Mouse (Mus musculus): ENCODE results near the gene Sema7a. TPM values are rescaled to one million over a fixed set of nuclear protein-coding genes. Genes with fewer than 3 reads are reported as not detected.

The Sema7a gene
- polyA plus RNA-seq, 1 experiment = 37.9 TPM

DNA sequence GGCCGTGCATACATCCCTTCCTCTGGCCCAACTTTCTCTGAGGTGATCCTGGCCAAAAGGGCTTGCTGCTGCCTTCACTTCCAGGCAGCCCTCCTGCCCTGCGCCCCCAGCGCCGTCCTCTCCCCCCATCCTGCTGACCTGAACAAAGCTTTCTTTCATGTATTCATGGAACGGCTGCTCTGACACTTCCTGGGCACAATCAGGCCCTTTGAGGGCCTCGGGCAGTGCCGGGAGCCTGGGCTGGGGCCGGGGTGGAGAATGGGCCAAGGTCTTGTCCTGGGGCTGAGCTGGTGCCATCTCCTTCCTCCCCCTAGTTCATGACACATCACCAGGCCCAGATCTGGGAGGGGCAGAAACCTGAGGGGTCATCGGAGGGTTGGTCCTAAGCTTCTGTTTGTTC lies 10.6 kb downstream of the Sema7a start:
- peak; percentile 47 for DNase-seq (ENCODE audit: low read depth)
- TF ChIP-seq POLR2A (IDR thresholded peaks at IDR 0.05; ENCODE audit: borderline replicate concordance, extremely low read depth, insufficient read depth, insufficient read length, poor library complexity, severe bottlenecking) = no peak
- TF ChIP-seq CTCF (IDR thresholded peaks at IDR 0.05; ENCODE audit: borderline replicate concordance, extremely low read depth, insufficient read depth, insufficient read length) = no peak

- TF ChIP-seq POLR2A (IDR thresholded peaks at IDR 0.05; ENCODE audit: borderline replicate concordance, extremely low read depth, insufficient read depth, insufficient read length, poor library complexity, severe bottlenecking) (no peak), CTCF (IDR thresholded peaks at IDR 0.05; ENCODE audit: borderline replicate concordance, extremely low read depth, insufficient read depth, insufficient read length) (no peak)
- no peak for DNase-seq (ENCODE audit: low read depth)
These were observed 12.1 kb downstream of the Sema7a start for GRCm38 (mm10) chr9:57951993-57952392.

DNA sequence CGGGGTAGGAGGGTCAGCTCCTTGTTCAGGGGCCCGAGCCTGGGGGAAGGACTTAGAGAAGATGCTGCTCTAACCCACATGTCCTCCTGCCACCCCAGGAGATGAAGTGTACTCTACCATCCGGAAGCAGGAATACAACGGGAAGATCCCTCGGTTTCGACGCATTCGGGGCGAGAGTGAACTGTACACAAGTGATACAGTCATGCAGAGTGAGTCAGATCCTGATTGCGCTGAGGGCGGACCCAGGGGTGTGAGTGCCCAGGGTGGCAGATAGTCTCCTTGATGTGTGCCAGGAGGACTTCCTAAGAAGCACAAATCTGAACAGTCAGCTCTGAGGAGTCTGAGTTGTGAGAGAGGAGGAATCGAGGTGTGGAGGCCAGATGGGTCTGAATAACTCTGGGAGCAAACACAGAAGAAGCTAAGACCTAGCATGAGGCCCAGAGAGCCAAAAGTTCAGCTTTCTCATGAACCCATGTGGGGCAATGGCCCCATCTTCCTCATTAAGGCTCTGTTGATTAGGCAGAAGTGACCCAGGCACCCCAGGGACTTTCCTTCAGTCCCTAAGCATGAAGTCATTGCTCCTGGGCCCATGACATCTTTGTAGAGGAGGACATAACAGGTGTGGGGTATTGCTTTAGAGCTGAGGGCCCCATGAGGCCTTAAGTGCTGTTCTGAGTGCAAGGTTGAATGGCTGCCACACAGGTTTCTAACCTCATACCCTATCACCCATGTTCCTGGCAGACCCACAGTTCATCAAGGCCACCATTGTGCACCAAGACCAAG lies 15.2 kb downstream of the Sema7a start:
- TF ChIP-seq CTCF (IDR thresholded peaks at IDR 0.05; ENCODE audit: borderline replicate concordance, extremely low read depth, insufficient read depth, insufficient read length) (no peak), POLR2A (IDR thresholded peaks at IDR 0.05; ENCODE audit: borderline replicate concordance, extremely low read depth, insufficient read depth, insufficient read length, poor library complexity, severe bottlenecking) (no peak)
- no peak for DNase-seq (ENCODE audit: low read depth)

DNA sequence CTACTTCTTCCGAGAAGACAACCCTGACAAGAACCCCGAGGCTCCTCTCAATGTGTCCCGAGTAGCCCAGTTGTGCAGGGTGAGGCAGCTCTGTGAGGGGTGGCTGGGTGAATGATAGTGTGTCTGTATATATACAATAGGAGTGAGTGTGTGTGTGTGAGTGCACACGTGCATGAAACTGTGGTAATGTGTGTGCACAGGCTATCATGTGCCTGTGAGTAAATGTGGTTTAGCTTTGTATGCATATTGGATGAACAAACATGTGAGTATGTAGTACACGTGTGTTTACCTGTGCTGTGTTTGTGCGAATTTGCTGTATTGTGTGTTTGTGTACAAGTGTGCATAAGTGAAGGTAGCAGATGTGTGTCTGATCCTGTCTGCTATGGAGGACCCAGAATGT lies 15.9 kb downstream of the Sema7a start:
- TF ChIP-seq POLR2A (IDR thresholded peaks at IDR 0.05; ENCODE audit: borderline replicate concordance, extremely low read depth, insufficient read depth, insufficient read length, poor library complexity, severe bottlenecking) = no peak
- no peak for TF ChIP-seq CTCF (IDR thresholded peaks at IDR 0.05; ENCODE audit: borderline replicate concordance, extremely low read depth, insufficient read depth, insufficient read length)
- DNase-seq (ENCODE audit: low read depth) = no peak

GRCm38 (mm10) chr9:57956196-57956837 lies 16.4 kb downstream of the Sema7a start:
- TF ChIP-seq CTCF (IDR thresholded peaks at IDR 0.05; ENCODE audit: borderline replicate concordance, extremely low read depth, insufficient read depth, insufficient read length) (no peak), POLR2A (IDR thresholded peaks at IDR 0.05; ENCODE audit: borderline replicate concordance, extremely low read depth, insufficient read depth, insufficient read length, poor library complexity, severe bottlenecking) (no peak)
- no peak for DNase-seq (ENCODE audit: low read depth)

DNA sequence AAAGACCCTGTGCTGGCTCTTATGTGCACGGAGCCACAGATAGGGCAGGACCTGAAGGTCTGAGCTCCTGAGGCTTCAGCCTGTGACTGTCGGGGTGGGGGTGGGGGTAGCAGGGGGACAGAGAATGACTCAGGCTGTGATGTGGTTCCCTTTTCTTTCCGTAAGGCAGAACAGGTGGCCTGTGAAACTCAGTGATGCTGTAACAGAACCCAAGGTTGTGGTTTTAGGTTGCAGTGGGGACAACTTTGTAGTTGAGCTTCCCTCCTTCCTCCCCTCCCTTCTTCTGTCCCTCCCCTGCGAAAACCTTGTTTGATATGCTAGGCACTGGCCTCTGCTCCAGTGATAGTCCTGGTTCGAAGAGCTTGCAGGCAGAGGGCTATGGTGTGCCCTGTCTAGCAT lies 16.9 kb downstream of the Sema7a start:
- TF ChIP-seq CTCF (IDR thresholded peaks at IDR 0.05; ENCODE audit: borderline replicate concordance, extremely low read depth, insufficient read depth, insufficient read length) (no peak), POLR2A (IDR thresholded peaks at IDR 0.05; ENCODE audit: borderline replicate concordance, extremely low read depth, insufficient read depth, insufficient read length, poor library complexity, severe bottlenecking) (no peak)

DNA sequence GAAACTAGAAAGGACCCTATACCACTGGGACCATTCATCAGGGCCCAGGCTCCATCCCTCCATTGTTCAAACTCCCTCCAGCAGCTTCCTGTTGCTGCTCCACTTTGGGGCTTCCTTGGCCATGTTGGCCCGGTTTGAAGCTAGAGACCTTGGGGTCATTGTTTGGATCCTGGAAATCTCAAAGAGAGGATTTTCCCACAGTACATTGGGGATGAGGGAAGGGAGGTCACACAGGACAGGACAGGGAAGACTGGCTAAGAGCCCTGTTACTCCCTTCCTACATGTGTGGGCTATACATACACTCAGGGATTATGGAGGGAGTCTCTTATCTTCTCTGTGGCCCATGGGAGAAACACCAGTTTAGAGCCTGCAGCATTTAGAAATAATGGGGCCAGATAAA lies 18.7 kb downstream of the Sema7a start:
- no peak for DNase-seq (ENCODE audit: low read depth)
- TF ChIP-seq POLR2A (IDR thresholded peaks at IDR 0.05; ENCODE audit: borderline replicate concordance, extremely low read depth, insufficient read depth, insufficient read length, poor library complexity, severe bottlenecking) = no peak
- TF ChIP-seq CTCF (IDR thresholded peaks at IDR 0.05; ENCODE audit: borderline replicate concordance, extremely low read depth, insufficient read depth, insufficient read length) = no peak

More for the DNA sequence above, 16.9 kb downstream of the Sema7a start:
- DNase-seq (ENCODE audit: low read depth) = no peak

- DNase-seq (ENCODE audit: low read depth) = no peak
- TF ChIP-seq POLR2A (IDR thresholded peaks at IDR 0.05; ENCODE audit: borderline replicate concordance, extremely low read depth, insufficient read depth, insufficient read length, poor library complexity, severe bottlenecking) (no peak), CTCF (IDR thresholded peaks at IDR 0.05; ENCODE audit: borderline replicate concordance, extremely low read depth, insufficient read depth, insufficient read length) (no peak)
These were observed 19.5 kb downstream of the Sema7a start for GRCm38 (mm10) chr9:57959399-57959798.

GRCm38 (mm10) chr9:57959886-57960866 lies 20.3 kb downstream of the Sema7a start:
- TF ChIP-seq POLR2A (IDR thresholded peaks at IDR 0.05; ENCODE audit: borderline replicate concordance, extremely low read depth, insufficient read depth, insufficient read length, poor library complexity, severe bottlenecking) (no peak), CTCF (IDR thresholded peaks at IDR 0.05; ENCODE audit: borderline replicate concordance, extremely low read depth, insufficient read depth, insufficient read length) (no peak)
- DNase-seq (ENCODE audit: low read depth) = no peak

- TF ChIP-seq POLR2A (IDR thresholded peaks at IDR 0.05; ENCODE audit: borderline replicate concordance, extremely low read depth, insufficient read depth, insufficient read length, poor library complexity, severe bottlenecking) (no peak), CTCF (IDR thresholded peaks at IDR 0.05; ENCODE audit: borderline replicate concordance, extremely low read depth, insufficient read depth, insufficient read length) (no peak)
- no peak for DNase-seq (ENCODE audit: low read depth)
These were observed 21.3 kb downstream of the Sema7a start for GRCm38 (mm10) chr9:57961226-57961625.

Measured in brain, embryonic 14.5 days (tissue).